Mouse (Mus musculus) CH12.LX (cell line): ENCODE measurements around the gene Copa.

Experiments used
- CTCF ChIP-seq, 2 experiments: IDR thresholded peaks in 1 of 2; conservative IDR thresholded peaks in 1 of 2; 2 replicates each; pipeline ENCODE4 v1.5.1; 2011 to 2012; ENCODE audit warnings: low read depth in 2 of 2, low read length in 2 of 2, improper control_type of control experiment in 1 of 2, inconsistent platforms in 1 of 2, mild to moderate bottlenecking in 1 of 2, moderate library complexity in 1 of 2
- EP300 ChIP-seq: IDR thresholded peaks from 2 replicates; pipeline ENCODE4 v1.6.1; 2011; ENCODE audit warnings: low read length, improper control_type of control experiment
- MAX ChIP-seq: IDR thresholded peaks from 2 replicates; pipeline ENCODE4 v1.6.1; 2011; ENCODE audit warnings: low read length, improper control_type of control experiment
- POLR2A ChIP-seq: IDR thresholded peaks from 2 replicates; pipeline ENCODE4 v1.6.1; 2011; ENCODE audit warnings: low read depth, mild to moderate bottlenecking, improper control_type of control experiment, low read length
- RAD21 ChIP-seq: IDR thresholded peaks from 2 replicates; pipeline ENCODE4 v1.6.1; 2011; ENCODE audit warnings: low read depth, mild to moderate bottlenecking, low read length, improper control_type of control experiment, moderate library complexity
- USF2 ChIP-seq: conservative IDR thresholded peaks from 2 replicates; pipeline ENCODE4 v1.6.1; 2011; ENCODE audit warnings: low read depth, low read length, improper control_type of control experiment
- ZNF384 ChIP-seq: IDR thresholded peaks from 2 replicates; pipeline ENCODE4 v1.6.1; 2012; ENCODE audit warnings: low read depth, low read length, improper control_type of control experiment, inconsistent platforms

GRCm38 (mm10) chr1:172053541-172054440 lies 28.5 kb upstream of the Copa start:
- TF ChIP-seq EP300 (no peak), POLR2A (no peak), MAX (no peak), CTCF (conservative IDR thresholded peaks at IDR 0.05 in 1 of 2, IDR thresholded peaks at IDR 0.05 in 1 of 2; ENCODE audit: low read depth in 2 of 2, low read length in 2 of 2) (no peak), USF2 (no peak), RAD21 (no peak), ZNF384 (no peak)
